Mouse (Mus musculus) thymus, postnatal 4 days (tissue): ENCODE measurements at regions not wholly inside any gene's neighbourhood (a gene's known extent, or its start where the extent isn't known, plus 50 kb on each side); places are given as distances from the start of the nearest gene placed in this dataset.

ENCODE experiments used
- DNase-seq: peaks from one replicate; pipeline ENCODE4 v3.0.0; 2021

DNA sequence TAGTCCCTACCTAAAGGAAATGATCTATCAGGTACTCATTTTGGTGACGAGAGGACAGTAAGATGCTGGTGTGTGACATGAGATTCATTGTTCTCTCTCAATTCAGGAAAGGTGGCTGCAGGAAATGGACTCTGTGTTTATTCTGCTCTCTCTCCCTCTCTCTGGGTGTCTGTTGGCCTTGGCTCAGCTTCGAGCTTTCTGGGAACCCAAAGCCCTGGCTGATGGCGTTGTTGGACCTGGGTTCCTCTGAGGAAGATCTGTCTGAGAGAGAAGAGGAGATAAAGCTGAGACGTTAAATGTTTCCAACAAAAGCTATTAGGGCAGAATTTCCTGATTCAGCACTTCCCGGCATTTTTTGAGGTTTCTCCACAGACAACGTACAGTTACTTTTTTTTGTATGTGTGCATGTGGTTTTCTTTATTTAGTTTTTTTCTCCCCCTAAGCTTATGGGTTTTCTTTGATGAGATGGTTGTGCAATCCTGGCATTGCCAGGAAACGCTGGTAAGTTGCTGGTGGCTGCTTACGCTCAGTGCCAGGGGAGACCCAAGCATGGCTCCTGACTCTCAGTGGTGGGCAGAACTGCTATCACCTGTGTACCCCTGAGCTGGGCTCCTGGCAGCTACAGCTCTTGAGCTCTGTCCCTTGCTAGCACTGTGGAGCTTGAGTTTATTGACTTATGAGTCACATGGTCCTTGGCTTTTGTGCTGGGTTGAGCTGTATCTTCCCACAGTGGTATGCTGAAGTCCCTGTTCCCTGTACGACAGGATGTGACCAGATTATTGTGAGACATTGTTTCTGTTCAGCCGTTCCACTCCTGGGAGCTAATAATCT, 249.8 kb downstream of the Gm10260 start:
- DNase-seq = no peak

DNA sequence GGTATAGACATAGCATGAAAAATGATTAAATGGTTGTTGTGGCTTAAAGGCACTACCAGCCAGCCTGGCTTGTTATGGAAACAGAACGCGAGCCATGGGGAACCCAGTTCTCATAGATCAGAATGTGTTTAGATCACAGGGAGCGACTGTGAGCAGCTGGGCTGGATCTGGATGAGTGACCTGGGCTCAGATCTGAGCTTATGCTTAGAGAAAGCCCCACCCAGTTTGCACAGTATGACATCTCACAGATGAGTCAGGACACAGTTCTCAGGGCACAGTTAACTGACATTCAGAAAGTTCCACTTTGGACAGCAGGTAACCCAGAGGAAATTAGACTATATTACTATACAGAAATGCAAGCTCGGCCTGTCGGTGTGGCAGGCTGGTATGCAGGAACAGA, 255.5 kb downstream of the Gm10260 start:
- DNase-seq = no peak

DNA sequence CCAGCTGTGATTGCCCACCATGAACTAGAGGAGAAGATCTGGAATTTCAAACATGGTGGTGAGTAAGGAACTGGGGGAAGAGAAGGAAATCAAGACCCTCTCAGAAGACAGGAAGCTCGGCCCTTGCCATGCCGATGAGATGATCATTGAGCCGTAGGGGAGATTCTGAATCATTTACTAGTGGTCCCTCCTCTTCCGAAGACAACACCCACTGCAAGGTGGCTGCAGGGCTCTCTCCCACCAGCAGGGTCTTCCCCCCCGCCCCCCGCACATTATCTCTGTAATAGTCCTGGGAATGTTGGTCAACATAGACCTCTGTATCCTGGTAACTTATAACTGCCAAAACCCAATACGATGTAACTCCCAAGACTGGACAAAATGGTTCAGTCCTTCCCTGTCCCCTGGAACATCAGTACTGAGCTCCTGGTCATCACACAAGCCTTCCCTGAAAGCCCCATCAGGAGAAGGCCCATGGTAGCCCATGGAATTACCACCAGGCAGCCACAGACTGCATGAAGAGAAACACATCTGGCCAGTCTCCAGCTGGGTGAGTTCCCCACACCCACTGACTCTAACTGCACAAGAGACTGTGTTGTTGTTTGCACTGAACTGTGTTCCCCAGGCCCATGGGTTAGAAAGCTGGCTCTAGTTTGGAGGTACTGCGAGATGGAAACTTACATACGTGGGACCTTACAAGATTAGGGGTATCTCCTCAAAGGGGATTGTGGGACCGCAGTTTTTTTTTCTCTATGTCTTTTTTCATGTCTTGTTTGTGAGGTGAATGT, 256.3 kb downstream of the Gm10260 start:
- no peak for DNase-seq

DNA sequence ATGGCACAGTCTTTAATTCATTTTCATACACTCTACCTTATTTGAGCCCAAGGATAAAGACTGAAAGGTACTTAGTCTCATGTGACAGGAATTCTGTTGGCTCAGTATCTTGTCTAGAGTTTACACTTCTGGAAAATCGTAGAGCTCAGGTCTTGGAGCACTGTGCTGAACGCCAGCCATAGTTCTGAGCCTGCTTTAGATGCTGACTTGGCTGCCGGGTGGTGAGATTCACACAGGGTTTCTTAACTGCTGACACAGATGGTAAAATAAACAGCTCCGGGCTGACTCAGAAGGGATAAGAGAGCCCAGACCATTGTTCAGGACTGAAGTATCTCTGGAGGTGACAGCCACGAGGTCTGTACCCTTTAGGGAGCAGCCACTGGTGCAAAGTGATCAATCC, 257.0 kb downstream of the Gm10260 start:
- DNase-seq = no peak

DNA sequence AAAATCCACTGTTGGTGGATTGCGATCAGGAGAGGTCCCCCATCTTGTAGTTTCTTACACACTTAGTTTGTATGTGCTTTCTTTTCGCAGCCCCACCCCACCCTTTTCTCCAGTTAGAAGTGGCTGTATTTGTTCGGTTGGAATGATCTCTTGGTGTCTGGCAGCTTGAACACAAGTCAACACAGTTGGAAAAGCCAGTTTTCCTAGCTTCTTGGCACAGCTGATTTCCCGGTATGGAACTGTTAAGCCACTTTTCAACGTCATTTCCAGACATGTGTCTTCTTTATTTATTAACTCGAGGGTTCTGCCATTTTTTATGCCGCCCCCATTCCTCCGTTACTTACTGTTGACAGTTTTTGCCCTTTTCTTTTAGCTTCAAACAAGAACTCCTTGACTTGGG, 259.2 kb downstream of the Enc1 start:
- DNase-seq = no peak

DNA sequence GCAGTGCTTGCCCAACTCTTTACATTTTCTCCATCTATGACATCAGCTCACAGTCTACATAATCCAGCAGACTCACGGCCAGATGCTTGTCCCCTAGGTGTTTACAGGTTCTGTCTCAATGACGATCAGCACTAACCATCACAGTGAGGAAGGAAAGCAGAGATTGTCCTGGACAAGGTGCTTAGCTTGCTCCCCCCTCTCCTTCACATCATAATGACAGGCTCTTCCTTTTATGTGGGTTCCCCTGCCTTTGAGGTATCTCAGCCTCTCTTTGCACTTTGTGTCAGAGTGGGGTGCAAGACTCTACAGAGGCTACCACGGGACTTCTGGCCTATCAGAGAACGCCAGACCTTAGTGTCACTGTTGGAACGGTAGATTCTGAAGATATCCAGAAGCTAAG, 258.1 kb downstream of the Enc1 start:
- DNase-seq = no peak

DNA sequence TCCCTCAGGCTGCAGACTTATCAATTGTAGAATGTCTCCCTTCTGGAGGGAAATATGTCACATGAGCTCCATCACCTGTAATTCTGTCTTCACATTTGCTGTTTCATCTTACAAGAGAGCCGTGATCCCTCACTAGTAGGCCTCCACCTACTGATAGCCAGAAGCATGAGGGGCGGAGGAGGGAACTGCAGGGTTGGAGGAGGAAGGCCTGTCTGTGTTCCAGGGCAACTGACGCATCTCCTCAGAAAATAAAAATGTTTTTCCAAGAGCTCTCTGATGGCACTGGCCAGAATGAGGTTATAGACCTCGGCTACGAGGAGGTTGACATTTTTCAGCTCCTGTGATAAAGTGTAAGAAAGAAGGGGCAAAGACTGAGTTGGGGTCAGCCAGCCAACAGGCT, 257.0 kb downstream of the Enc1 start:
- no peak for DNase-seq

DNA sequence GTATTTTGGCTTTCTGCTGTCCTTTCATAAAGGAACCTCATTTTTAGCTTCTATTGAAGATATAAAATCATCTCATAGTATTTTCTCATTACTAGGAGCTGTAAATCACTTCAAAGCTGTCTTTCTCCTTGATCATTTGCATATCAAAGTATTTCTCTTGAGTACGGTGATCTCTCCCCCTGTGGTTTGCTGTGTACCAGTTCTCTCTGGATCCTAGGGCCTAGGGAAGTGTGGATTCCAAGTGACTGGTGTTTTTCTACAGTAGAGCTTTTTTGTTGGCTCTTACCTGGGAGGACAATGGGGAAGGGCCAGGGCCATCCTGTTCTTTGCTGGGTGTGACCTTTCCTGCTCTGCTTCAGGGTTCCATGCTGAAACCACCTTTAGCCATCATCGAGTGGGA, 253.9 kb downstream of the Enc1 start:
- no peak for DNase-seq

DNA sequence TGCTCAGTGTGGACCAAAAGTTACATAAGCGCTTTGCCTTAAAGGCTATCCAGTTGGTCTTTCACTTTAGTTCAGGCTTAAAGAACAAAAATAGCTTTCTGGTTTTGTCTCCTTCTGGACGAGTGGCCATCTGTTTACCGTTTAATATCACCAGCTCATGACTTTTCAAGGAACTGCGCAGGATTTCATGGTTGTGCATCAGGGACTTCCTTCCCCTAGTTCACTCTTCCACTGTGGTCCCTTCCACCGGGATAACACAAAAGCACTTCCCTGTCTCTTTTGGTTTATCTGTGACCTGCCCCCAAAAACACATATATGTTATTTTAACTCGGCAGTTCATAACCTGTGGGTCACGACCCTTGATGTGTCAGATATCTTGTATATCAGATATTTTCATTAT, 252.9 kb downstream of the Enc1 start:
- DNase-seq = no peak

DNA sequence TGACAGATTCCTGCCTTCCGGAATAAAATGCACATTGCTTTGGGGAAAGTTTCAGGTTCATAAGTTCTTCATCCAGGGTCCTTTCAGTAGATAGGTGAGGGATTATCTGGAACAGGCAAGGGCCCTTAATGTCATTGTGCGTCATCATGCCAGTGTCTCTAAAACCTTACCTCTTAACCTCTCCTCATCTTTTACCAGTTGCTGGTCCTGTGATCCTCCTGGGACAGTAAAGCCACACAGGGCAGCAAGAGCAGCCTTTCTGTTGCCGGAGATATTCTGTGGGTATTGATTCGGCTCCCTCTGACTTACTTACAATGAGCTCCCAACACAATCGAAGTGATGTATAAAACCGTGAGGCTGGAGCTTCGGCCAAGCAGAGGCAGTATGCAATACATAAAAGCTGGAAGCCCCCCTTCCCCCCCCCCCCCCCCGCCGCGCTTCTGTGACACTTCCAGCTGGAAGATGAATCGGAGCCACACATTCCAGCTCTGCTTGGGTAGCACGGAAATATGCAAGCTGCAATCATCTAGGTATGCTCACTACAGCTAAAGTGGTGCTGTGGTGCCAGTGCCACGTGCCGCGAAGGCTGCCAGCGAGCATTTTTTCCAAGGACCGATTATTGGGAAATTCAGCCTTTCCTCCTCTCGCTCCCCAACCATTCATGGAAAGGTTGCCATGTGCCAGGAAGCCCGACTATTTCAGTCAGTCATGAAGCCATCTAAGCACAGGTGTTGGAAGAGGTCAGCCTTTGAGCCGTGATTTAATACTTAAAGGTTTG, 252.2 kb downstream of the Enc1 start:
- no peak for DNase-seq

DNA sequence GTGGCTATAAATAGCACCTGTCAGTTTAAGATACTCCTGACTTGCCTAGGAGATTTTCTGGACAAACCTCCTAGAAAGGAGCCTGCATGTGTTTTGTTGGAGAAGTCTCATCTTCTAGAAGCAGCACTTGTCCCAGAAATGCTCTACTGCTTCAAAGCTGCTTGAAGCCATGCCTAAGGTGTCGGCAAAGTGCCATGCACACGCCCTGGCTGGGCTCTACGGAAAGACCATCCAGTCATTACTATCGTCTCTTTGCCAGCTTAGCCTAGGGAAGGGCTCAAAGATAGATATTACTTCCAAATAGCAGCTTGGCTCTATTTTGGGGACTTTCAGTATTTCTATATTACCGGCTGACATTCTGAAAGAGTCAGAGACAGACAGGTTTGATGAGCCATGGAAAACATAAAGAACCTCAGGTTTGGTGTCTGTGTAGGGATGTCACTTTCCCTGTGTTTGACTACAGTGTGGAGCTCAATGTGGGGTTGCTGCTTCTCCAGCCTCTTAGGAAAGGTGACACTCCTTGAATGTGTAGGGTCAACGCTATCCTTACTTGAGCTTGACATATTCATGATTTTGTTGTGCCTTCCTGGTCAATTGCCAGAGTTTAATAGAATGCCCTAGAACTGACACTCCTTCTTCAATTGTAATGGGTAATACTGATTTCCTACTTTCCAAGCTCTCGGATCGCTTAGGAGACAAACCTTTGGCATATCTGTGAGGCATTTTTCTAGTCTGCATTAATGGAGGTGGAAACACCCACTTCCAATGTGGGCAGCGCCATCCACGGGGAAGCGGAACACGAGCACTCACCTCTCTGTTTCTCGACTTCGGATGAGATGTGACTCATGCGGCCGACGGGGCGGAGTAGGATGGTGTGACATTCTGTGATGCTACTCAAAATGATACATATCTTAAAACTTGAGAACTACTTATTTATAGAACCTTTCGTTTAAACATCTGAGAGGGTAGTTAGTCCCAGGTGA, 251.3 kb downstream of the Enc1 start:
- DNase-seq = no peak

DNA sequence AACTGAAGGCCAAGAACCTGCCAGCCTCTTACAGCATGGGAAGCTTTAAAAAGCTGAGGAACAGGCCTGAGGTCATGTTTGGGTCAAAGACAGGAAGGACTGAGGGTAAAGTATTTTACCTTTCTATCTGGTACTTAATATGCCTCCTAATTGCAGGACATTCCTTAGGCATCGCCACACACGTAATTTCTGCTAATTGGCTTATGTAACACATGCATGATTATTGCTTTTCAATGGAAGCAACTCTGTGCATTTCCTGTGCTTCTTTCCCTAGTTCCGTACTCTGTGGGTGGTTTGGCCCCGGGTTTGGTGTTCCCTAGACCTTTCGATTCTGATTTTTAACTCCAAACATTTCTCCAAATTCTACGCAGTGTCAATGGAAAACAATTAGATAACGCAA, 249.2 kb downstream of the Enc1 start:
- DNase-seq = no peak

DNA sequence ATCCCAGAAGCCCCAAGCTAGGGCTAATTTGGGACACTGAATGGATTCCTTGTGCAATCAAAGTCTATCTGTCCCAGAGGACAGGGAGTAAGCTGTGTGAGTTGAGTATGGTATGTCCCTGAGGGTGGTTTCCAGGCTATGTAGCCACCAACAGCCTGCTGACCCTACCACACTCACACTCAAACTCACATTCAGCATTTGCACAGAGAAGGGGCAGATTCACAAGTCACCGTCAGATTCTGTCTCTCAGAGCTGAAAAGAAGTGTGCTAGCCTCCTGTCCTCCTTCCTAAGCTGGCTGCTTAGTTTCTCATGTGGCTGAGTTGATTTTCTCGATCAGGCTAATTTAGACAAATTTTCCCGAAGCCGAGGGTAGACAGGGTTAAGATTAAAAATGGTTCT, 248.8 kb downstream of the Enc1 start:
- no peak for DNase-seq

DNA sequence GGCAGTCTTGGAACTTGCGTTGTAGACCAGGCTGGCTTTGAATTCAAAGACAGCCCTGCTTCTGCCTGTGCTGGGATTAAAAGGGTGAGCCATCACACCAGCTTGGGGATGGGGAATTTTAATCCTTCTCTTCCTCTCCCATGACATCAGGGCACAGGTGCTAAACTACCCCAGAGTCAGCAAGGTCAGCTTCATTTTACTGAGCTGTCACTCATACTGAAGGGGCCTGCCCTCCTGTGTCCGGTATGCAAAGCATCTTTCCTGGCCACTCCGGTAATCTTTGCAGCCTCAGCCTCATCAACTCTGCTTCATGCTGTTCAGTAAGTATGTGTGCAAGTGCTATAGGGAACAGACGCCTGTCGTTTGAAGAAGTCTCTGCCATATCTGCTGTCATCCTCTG, 248.1 kb downstream of the Enc1 start:
- DNase-seq = no peak

DNA sequence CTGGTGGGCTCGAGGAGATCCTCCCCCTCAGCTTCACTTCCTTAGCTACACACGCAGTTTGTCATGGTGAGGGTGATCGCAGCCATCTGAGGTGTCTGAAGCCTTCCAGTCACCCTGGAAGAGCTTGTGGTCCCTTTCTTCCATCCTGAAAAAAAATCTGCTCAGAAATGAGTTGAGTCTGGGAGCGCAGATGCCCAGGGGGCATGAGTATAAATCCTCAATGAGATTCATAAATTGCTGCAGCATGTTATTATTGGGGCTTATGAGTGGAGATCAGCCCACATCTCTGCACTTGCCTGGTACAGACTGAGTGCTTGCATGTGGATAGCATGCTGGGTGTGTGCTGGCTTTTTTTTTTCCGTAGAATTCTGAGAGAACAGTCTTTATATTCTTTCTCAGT, 247.6 kb downstream of the Enc1 start:
- DNase-seq = no peak

DNA sequence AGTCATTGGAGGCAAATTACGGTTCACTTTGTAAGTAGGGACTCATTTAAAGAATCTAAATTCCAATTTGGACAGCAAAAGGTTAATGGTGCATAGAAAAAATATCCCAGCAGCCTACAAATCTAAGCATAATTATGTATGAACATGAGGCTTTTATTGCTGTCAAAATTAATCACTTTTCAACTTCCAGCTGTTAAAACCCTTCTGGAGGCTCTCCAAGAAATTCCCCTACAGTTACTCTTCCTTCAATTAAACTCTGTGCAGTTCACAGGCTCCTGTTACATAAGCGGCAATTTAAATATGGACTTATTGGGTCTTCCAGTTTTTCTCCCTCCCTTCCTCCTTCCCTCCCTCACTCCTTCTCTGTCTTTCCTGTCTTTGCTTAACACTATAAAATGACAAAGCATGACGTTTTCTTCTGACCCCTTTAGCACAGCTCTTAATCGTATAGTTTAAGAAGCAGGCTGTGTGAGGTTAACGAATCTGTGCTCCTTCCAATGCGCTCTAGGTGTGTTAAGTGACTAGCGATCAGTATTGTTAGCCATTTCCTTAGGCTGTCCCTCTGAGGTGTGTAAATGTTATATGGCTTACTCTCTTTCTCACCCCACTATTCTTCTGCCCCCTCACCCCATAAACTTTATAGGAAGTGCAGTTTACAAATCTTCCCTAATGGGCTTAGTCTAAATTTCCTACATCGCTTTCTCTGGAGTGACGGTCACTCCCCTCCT, 247.0 kb downstream of the Enc1 start:
- DNase-seq = no peak

DNA sequence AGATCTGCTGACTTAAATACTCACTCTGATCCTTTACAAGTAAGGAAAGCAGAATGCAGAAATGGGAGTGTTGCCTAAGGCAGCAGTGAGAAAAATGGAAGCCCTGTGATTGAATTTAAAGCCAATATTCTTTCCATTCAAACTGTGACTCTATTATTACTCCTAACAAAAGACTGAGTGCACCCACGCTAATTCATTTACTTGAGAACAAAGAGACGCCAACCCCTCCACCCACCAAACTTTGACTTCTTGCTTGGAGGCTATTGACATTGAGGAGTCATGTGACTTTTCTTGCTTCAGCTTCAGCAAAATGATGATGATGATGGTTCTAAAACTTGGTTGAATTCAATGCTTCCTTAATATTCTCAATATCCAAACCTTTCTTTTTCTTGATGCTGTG, 245.6 kb downstream of the Enc1 start:
- no peak for DNase-seq

DNA sequence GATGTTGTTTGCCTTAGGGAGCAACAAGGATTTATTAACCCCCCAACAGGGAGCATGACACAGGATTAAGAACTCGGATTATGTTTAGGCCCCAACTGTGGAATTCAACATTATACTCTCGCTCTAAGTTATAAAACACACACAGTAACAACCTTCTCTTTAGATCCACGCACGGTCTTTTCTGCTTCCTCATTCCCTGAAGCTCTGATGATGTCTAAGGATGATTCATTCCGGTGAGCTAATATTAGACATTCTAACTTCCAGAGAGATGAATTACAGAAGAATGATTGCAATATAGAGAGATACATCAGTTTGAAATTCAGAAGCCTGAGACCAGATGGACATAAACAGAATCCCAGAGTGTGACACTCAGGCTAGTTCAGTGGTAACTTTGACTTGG, 245.0 kb downstream of the Enc1 start:
- no peak for DNase-seq

DNA sequence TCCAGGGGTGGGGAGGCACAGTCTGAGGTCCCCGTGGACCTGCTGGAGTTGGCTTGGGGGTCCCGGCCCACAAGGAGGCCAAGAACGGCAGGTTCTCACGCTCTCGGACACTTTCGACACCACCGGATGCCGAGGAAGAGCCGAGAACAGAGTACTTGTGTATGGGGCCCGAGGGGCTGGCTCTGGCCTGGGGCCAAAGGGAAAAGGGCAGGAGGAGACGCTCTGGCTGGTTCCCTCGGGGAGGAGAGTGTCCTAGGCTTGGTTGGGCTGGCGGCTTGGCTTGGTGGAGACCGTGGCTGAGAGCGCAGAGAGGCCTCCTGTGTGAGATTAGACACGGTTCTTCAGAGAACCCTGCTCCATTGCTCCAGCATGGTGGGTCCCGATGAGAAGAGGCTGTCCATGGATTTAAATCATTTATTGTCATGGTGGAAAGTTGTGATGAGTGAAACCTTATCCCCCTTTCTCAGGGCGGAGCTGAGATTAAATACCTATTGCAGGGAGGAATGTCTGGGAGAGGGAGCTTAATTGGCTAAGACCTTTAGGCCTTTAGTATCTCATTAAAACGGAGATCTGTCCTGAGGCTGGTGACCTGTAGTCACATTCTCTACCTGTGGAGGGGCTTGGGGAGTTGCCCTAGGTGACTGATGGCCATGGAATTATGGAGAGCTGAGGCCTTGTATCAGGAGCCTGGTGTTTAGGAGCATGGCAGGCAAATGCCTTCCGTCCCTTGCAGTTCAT, 244.1 kb downstream of the Enc1 start:
- no peak for DNase-seq

DNA sequence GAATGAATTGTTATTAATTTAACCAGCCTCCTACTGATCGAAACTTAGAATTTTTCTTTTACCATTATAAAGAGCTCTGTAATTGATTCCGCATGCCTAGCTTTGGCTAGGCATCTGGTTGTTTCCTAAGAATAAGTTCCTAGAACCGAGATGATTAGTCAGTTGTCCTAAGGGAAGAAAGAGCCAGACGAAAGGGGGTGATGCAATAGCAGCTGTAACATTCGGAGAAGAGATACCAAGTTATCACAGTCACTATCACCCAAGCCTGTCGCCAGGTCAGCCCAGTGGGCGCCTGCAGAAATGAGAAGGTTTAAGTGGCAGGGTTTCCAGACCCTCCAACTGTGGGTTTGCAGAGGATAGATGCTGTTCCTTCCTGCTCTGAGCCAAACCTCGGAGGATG, 242.8 kb downstream of the Enc1 start:
- no peak for DNase-seq

DNA sequence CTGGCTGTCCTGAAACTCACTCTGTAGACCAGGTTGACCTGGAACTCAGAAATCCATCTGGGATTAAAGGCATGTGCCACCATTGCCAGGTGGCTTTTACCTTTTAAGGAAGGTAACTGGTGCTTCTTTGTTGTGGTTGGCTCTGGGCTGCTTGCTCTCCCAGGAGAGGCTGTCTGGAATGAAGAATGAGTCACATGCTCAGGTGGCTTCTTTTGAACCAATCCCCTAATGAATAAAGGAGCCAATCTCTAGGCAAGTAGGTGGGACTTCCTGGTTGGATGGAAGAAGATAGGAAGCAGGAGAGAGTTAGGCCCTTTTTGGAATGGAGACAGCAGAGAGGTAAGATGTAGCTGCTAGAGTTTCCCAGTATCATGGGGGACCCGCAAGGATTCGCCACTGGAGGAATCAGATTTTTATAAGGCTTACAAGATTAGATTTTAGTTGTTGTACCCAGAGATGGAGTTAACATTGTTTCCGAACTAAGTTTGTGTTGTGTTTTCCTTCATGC, 241.6 kb downstream of the Enc1 start:
- DNase-seq = no peak
